Mouse (Mus musculus) bone marrow, adult 2 months (tissue): ENCODE data around the gene 2210010C04Rik. TPM values are rescaled to one million over a fixed set of nuclear protein-coding genes. Genes with fewer than 3 reads are reported as not detected.

Experiments
- H3K27ac ChIP-seq: fragments of 200-500 bp; 2 replicates; pipeline ENCODE4 v1.5.1; 2012; ENCODE audit warnings: low read depth, mild to moderate bottlenecking, control low read depth, inconsistent platforms, low read length; ENCODE audit not compliant: control insufficient read depth, poor library complexity, insufficient read depth
- H3K4me1 ChIP-seq: fragments of 200-500 bp; 2 replicates; pipeline ENCODE4 v1.6.1; 2011; ENCODE audit warnings: low read length; ENCODE audit not compliant: control insufficient read depth, insufficient read depth
- H3K4me3 ChIP-seq: fragments of 200-500 bp; replicated peaks from 2 replicates; pipeline ENCODE3; 2011; ENCODE audit warnings: mild to moderate bottlenecking, low read depth, low read length, control low read depth; ENCODE audit not compliant: control insufficient read depth
- CTCF ChIP-seq: fragments of 200-500 bp; IDR thresholded peaks from 2 replicates; pipeline ENCODE4 v1.5.1; 2011; ENCODE audit warnings: low read length, control low read depth; ENCODE audit not compliant: control insufficient read depth, insufficient read depth
- POLR2A ChIP-seq: fragments of 200-500 bp; IDR thresholded peaks from 2 replicates; pipeline ENCODE4 v1.6.1; 2011; ENCODE audit warnings: low read depth, mild to moderate bottlenecking, control low read depth, low read length, borderline replicate concordance; ENCODE audit not compliant: control insufficient read depth
- WGBS: fragments of 180-500 bp; shearing (Covaris S2); methylation state at CpG from one replicate; pipeline ENCODE4 v1.1.7; 2018; 5-methylcytosine and 5-hydroxymethylcytosine counted together
- polyA plus RNA-seq: library from polyadenylated mRNA; stranded (reverse); fragments of >200 nt; gene quantifications from 2 replicates; pipeline ENCODE4 v1.2.4, GENCODE M21; 2011; ENCODE audit warnings: low replicate concordance; ENCODE audit not compliant: missing spikeins, insufficient read depth, insufficient read length

Gene 2210010C04Rik
- polyA plus RNA-seq, 1 experiment: not detected

DNA sequence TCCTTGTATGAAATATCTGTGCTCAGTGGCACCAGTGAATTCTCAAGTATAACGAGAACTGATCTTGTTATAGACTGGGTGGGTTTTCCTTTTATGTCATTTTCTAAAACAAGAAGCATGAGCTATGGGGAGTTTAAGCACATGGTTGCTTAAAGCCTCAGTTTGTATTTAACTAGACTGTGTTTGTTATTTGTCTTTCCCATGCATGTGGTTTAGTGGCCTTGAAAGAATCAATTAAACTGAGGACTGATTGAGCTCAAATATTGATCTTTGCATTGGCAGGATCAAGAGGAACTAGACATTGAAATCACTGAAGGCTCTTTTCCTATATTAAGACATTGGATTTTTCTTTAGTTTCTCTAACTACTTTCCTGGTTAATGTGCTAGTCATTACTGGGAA lies 9.0 kb upstream of the 2210010C04Rik start:
- no peak overlapping the region for H3K4me3 ChIP-seq
- WGBS: 81% methylated on average over 1 of the region's 1 CpGs
- TF ChIP-seq POLR2A: no peak
- no peak for TF ChIP-seq CTCF
- no peak overlapping the region for H3K27ac ChIP-seq
- H3K4me1 ChIP-seq: no peaks in the 10 kb centered on the region; the same call in 1 of the 2 replicates

GRCm38 (mm10) chr6:41032802-41033201 lies 2.5 kb downstream of the 2210010C04Rik start:
- no peak overlapping the region for H3K27ac ChIP-seq
- WGBS: 80% methylated on average over 6 of the region's 6 CpGs
- no peaks in the 10 kb centered on the region for H3K4me1 ChIP-seq
- no peak for TF ChIP-seq POLR2A
- TF ChIP-seq CTCF: no peak
- H3K4me3 ChIP-seq: no peak overlapping the region

- Histone ChIP-seq H3K27ac (no peak overlapping the region), H3K4me3 (no peak overlapping the region), H3K4me1 (no peaks in the 10 kb centered on the region; the same call in 1 of the 2 replicates)
- TF ChIP-seq POLR2A (no peak), CTCF (no peak)
- WGBS: 54% methylated on average over 3 of the region's 3 CpGs
Observed at GRCm38 (mm10) chr6:41032231-41032630, 3.1 kb downstream of the 2210010C04Rik start.

GRCm38 (mm10) chr6:41030821-41031220 lies 4.5 kb downstream of the 2210010C04Rik start:
- H3K4me3 ChIP-seq: no peak overlapping the region
- no peaks in the 10 kb centered on the region; the same call in 1 of the 2 replicates for H3K4me1 ChIP-seq
- H3K27ac ChIP-seq: no peak overlapping the region
- WGBS: 80% methylated on average over 3 of the region's 3 CpGs
- no peak for TF ChIP-seq CTCF

GRCm38 (mm10) chr6:41027053-41027452 lies 8.3 kb downstream of the 2210010C04Rik start:
- H3K27ac ChIP-seq: no peak overlapping the region
- TF ChIP-seq POLR2A (no peak), CTCF (no peak)
- no peaks in the 10 kb centered on the region; the same call in 1 of the 2 replicates for H3K4me1 ChIP-seq
- WGBS: 13% methylated on average over 2 of the region's 2 CpGs
- H3K4me3 ChIP-seq: no peak overlapping the region

DNA sequence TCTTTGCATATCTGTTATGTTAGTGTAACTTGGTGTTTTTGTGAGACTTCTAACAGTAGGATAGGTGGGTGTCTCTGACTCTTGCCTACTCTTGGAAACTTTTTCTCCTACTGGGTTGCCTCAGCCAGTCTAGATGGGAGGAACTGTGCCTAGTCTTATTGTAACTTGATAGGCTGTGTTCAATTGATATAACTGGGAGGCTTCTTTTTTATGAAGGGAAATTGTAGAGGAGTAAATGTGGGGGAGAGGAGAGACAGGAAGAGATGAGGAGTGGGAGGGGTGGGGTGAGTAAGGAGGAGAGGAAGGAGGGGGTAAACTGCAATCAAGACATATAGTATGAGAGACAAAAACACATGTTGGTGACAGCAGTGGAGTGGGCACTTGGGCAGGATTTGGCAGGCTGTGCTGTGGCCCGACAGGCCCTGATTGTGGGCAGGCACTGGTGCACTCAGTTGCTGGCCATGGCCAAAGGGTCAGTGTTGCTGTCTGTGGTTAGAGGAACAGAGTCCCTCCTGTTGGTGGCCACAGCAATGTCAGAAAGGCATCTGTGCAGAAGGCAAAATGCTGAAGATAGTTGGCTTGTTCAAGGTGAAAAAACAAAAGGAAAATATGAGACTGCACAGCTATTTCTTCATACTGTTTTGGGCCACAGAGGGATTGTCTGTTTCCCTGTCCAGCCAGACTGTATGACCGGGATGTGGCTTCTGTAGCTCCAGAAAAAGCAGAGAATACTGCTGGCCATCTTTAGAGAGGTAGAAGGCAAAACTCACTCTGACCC lies 9.2 kb downstream of the 2210010C04Rik start:
- WGBS: 51% methylated on average over 2 of the region's 2 CpGs
- Histone ChIP-seq H3K27ac (no peak overlapping the region), H3K4me1 (no peaks in the 10 kb centered on the region; the same call in 1 of the 2 replicates)

GRCm38 (mm10) chr6:41019140-41019539 lies 16.2 kb downstream of the 2210010C04Rik start:
- H3K27ac ChIP-seq: no peak overlapping the region
- H3K4me1 ChIP-seq: no peaks in the 10 kb centered on the region; the same call in 1 of the 2 replicates
- 48% methylated on average over 2 of the region's 2 CpGs for WGBS
- no peak overlapping the region for H3K4me3 ChIP-seq
- TF ChIP-seq POLR2A: no peak
- no peak for TF ChIP-seq CTCF

More for the DNA sequence above, 9.2 kb downstream of the 2210010C04Rik start:
- H3K4me3 ChIP-seq: no peak overlapping the region
- TF ChIP-seq POLR2A: no peak
- no peak for TF ChIP-seq CTCF

DNA sequence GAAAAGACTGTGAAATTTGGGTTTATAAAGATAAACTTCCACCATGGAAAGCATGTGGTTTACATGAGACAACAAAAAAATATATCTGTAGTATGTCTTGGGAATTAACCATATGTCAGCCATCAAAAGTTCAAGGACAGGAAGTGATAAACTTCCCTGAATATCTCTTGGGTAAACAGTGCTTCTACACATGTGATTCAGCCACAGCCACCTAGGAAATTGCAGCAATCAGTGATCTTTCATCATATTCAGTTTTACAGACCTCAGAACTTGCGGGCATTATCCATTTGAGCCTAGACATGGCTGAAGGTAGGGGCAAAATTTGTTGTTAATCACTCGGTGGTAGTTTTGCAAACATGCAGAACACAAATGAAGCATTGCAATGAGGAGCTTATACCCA lies 16.7 kb downstream of the 2210010C04Rik start:
- no peak overlapping the region for H3K27ac ChIP-seq
- no peaks in the 10 kb centered on the region; the same call in 1 of the 2 replicates for H3K4me1 ChIP-seq
- WGBS: 28% methylated on average over 2 of the region's 2 CpGs
- H3K4me3 ChIP-seq: no peak overlapping the region
- TF ChIP-seq CTCF: no peak
- no peak for TF ChIP-seq POLR2A
